Mouse (Mus musculus): ENCODE measurements around the gene Grm5.

GRCm38 (mm10) chr7:87975041-87975440 is 391.1 kb downstream of the Grm5 start:
- no peak for TF ChIP-seq POLR2A (IDR thresholded peaks at IDR 0.05; ENCODE audit: low read depth, low read length)
- TF ChIP-seq CTCF (IDR thresholded peaks at IDR 0.05; ENCODE audit: extremely low read depth, insufficient read depth, insufficient read length, insufficient replicate concordance), result no peak
